Mouse (Mus musculus): ENCODE measurements around the gene Pacsin3. TPM values are rescaled to one million over a fixed set of nuclear protein-coding genes. Genes with fewer than 3 reads are reported as not detected.
"Not testable (repeated sequence)": the region's sequence is repeated elsewhere in the genome, so short reads cannot be mapped to it uniquely, and the experiment has no call there.

Gene Pacsin3
- polyA plus RNA-seq, 2 experiments = 43.2 to 73.8 TPM

DNA sequence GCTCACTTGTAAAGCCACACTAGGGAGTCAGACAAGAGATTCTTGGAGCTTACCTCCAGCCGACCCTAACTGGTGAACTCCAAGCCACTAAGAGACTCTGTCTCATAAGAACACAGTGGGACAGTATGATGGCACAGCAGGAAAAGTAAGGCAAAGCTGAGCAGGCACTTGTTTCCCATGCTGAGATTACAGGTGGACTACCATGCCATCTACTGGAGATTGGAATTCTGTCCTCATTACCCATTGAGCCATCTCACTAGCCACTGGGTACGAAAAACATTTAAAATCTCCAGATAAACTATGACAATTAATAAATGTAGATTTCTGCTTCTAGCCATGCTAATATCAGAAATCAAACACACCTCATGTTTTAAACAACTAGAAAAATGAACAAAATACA lies 32.1 kb upstream of the Pacsin3 start:
- H3K4me1 ChIP-seq (ENCODE audit: control insufficient read depth, insufficient read depth, low read length) = no peaks in the 10 kb centered on the region
- no peak overlapping the region for H3K9ac ChIP-seq (ENCODE audit: low read depth, low read length, severe bottlenecking)
- H3K36me3 ChIP-seq (ENCODE audit: control insufficient read depth, insufficient read depth, low read length) = peaks cover under 1% of the 10 kb centered on the region; the same call in 1 of the 2 replicates
- H3K4me3 ChIP-seq (replicated peaks; ENCODE audit: low read length) = no peak overlapping the region
- 85% methylated on average over 2 of the region's 2 CpGs for WGBS
- no peaks in the 10 kb centered on the region for H3K27me3 ChIP-seq (ENCODE audit: control insufficient read depth, insufficient read depth, low read length)
- H3K9me3 ChIP-seq (ENCODE audit: control insufficient read depth, low read length) = no peaks in the 10 kb centered on the region
- no peak for TF ChIP-seq POLR2A (IDR thresholded peaks at IDR 0.05; ENCODE audit: borderline replicate concordance, extremely low read depth, insufficient read depth, insufficient read length)
- no peak overlapping the region for H3K27ac ChIP-seq (replicated peaks; ENCODE audit: low read depth, low read length)
- H3K4me2 ChIP-seq (replicated peaks; ENCODE audit: low read depth, low read length, severe bottlenecking) = no peak overlapping the region
- ATAC-seq (ENCODE audit: low FRiP score, low read depth) (no peak), DNase-seq (ENCODE audit: low spot score) (no peak)

DNA sequence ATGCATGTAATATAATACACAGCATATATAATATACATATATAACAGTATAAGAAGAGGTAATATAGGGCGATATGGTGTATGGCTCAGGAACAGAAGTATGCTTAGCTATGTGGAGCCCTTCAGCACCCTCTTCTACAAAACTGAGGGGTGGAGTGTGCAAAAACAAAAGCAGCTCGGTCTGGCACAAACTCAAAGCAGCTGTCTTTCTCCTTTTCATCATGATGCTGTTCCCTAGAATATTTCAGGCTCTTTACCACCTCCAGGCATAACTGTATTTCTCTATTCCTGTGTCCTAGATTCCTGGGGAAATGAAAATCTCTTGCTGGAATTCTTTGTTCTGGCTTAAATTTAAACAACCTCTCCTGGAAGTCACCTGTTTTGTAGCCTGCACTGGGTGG lies 26.0 kb upstream of the Pacsin3 start:
- 55% methylated on average over 2 of the region's 2 CpGs for WGBS
- no peaks in the 10 kb centered on the region for H3K9me3 ChIP-seq (ENCODE audit: control insufficient read depth, low read length)
- TF ChIP-seq POLR2A (IDR thresholded peaks at IDR 0.05; ENCODE audit: borderline replicate concordance, extremely low read depth, insufficient read depth, insufficient read length) = no peak
- H3K36me3 ChIP-seq (ENCODE audit: control insufficient read depth, insufficient read depth, low read length) = peaks cover 14% of the 10 kb centered on the region
- H3K27ac ChIP-seq (replicated peaks; ENCODE audit: low read depth, low read length) = no peak overlapping the region
- H3K4me2 ChIP-seq (replicated peaks; ENCODE audit: low read depth, low read length, severe bottlenecking) = no peak overlapping the region
- H3K27me3 ChIP-seq (ENCODE audit: control insufficient read depth, insufficient read depth, low read length) = no peaks in the 10 kb centered on the region
- no peak overlapping the region for H3K9ac ChIP-seq (ENCODE audit: low read depth, low read length, severe bottlenecking)
- no peak for DNase-seq (ENCODE audit: low spot score)
- no peak overlapping the region for H3K4me3 ChIP-seq (replicated peaks; ENCODE audit: low read length)
- no peaks in the 10 kb centered on the region for H3K4me1 ChIP-seq (ENCODE audit: control insufficient read depth, insufficient read depth, low read length)
- ATAC-seq (ENCODE audit: low FRiP score, low read depth) = no peak

DNA sequence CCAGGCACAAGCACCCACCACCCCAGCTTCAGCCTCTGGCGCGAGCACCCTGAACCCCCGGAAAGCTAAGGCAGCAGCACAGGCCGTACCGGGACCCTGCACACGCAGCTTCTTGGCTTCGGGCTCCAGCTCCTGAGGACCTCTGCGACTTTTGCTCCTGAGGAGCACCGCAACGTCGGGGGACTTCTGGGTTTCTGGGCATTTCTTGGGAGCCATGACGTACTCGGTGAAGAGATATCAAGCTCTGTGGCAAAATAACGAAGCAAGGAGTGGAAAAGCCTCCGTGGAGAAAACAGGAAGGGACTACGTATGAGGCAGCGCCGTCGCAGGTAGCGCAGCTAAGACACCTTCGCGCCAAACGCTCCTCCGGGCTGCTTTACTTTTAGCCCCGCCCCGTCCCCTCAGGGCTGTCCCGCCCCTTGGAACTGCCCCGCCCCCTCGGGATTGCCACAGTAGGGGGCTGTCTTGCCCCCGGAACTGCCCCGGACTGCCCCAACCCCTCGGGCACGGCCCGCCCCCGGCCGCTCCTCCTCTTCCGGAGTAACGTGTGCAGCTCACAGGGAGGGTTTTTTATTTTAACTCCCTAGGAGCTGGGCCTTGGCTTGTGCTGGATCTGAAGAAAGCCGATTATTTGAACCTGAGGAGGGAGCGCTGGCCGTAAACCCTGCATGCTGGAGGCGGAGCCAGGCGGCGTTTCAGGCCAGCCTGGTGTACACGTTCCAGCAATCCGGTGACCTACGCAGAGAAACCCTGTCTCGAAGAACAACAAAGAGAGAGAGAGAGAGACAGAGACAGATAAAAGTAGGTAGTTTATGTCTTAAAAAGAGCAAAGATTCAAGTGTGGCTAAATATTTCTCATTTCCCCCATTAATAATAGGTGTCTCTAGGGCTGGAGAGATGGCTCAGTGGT lies 18.9 kb upstream of the Pacsin3 start, which contains the start of gene Ddb2:
TSS of gene Ddb2 (minus strand) at position 382 of the 910 bp plus-strand sequence.
- Histone ChIP-seq H3K27me3 (ENCODE audit: control insufficient read depth, insufficient read depth, low read length) (no peaks in the 10 kb centered on the region), H3K4me2 (replicated peaks; ENCODE audit: low read depth, low read length, severe bottlenecking) (peak within 1 kb of the TSS; percentile 47), H3K9me3 (ENCODE audit: control insufficient read depth, low read length) (no peaks in the 10 kb centered on the region), H3K9ac (ENCODE audit: low read depth, low read length, severe bottlenecking) (peak within 1 kb of the TSS; percentile 57), H3K36me3 (ENCODE audit: control insufficient read depth, insufficient read depth, low read length) (peaks cover 9% of the 10 kb centered on the region), H3K4me1 (ENCODE audit: control insufficient read depth, insufficient read depth, low read length) (no peaks in the 10 kb centered on the region), H3K4me3 (replicated peaks; ENCODE audit: low read length) (peak within 1 kb of the TSS; percentile 46), H3K27ac (replicated peaks; ENCODE audit: low read depth, low read length) (peak within 1 kb of the TSS; percentile 85)
- DNase-seq (ENCODE audit: low spot score) (peak; percentile 95), ATAC-seq (ENCODE audit: low FRiP score, low read depth) (peak; percentile 100)
- WGBS = under 1% methylated on average over 47 of the region's 48 CpGs
- peak; percentile 60; the same call in 1 of the 2 replicates for TF ChIP-seq POLR2A (IDR thresholded peaks at IDR 0.05; ENCODE audit: borderline replicate concordance, extremely low read depth, insufficient read depth, insufficient read length)

DNA sequence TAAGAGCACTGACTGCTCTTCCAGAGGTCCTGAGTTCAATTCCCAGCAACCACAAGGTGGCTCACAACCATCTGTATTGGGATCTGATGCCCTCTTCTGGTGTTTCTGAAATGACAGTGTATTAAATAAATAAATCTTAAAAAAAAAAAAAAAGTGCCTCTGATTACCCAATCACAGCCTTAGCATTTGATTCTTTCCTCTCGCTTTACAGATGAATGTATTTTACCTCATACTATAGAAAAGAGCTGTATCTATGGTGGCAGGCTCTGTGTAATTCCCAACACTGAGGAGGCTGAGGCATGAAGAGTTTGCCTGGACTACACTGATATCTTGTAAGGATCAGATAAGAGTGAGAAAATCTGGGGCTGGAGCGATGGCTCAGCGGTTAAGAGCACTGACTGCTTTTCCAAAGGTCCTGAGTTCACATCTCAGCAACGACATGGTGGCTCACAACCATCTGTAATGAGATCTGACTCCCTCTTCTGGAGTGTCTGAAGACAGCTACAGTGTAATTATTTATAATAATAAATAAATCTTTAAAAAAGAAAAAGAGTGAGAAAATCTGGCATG lies 18.2 kb upstream of the Pacsin3 start:
- ATAC-seq (ENCODE audit: low FRiP score, low read depth) = peak; percentile 36

DNA sequence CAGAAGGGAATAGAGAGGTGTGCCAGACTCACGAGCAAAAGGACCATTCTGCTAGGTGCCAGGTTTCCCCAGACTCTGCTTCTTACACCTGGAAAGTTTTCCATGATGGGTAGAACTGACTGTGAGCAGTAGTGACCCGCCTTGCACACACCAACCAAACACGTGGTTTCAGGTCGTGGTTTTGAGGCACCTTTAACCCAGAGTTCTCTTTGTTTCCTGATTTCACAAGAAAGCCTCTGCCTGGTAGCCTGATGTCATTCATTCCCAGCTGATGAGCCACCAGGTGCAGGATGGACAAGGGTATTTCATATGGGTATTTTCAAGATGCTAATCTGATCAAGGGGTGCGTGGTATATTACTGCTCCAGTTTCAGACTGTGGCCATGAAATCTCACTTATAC lies 13.2 kb upstream of the Pacsin3 start:
- H3K9ac ChIP-seq (ENCODE audit: low read depth, low read length, severe bottlenecking) = no peak overlapping the region
- ATAC-seq (ENCODE audit: low FRiP score, low read depth) (no peak), DNase-seq (ENCODE audit: low spot score) (no peak)
- no peak overlapping the region for H3K4me2 ChIP-seq (replicated peaks; ENCODE audit: low read depth, low read length, severe bottlenecking)
- TF ChIP-seq POLR2A (IDR thresholded peaks at IDR 0.05; ENCODE audit: borderline replicate concordance, extremely low read depth, insufficient read depth, insufficient read length) = no peak
- H3K9me3 ChIP-seq (ENCODE audit: control insufficient read depth, low read length) = no peaks in the 10 kb centered on the region
- H3K27me3 ChIP-seq (ENCODE audit: control insufficient read depth, insufficient read depth, low read length) = no peaks in the 10 kb centered on the region
- no peak overlapping the region for H3K27ac ChIP-seq (replicated peaks; ENCODE audit: low read depth, low read length)
- 69% methylated on average over 5 of the region's 5 CpGs for WGBS
- no peaks in the 10 kb centered on the region for H3K36me3 ChIP-seq (ENCODE audit: control insufficient read depth, insufficient read depth, low read length)
- no peaks in the 10 kb centered on the region for H3K4me1 ChIP-seq (ENCODE audit: control insufficient read depth, insufficient read depth, low read length)
- H3K4me3 ChIP-seq (replicated peaks; ENCODE audit: low read length) = no peak overlapping the region

More for the DNA sequence above, 18.2 kb upstream of the Pacsin3 start:
- not testable (repeated sequence) for H3K9me3 ChIP-seq (ENCODE audit: control insufficient read depth, low read length); H3K27me3 ChIP-seq (ENCODE audit: control insufficient read depth, insufficient read depth, low read length); H3K36me3 ChIP-seq (ENCODE audit: control insufficient read depth, insufficient read depth, low read length); H3K4me1 ChIP-seq (ENCODE audit: control insufficient read depth, insufficient read depth, low read length)
- H3K27ac ChIP-seq (replicated peaks; ENCODE audit: low read depth, low read length) = peak overlapping the region; percentile 85
- peak overlapping the region; percentile 54 for H3K9ac ChIP-seq (ENCODE audit: low read depth, low read length, severe bottlenecking)
- peak overlapping the region; percentile 47 for H3K4me2 ChIP-seq (replicated peaks; ENCODE audit: low read depth, low read length, severe bottlenecking)
- peak; percentile 22 for DNase-seq (ENCODE audit: low spot score)
- WGBS = 20% methylated on average over 4 of the region's 4 CpGs
- H3K4me3 ChIP-seq (replicated peaks; ENCODE audit: low read length) = peak overlapping the region; percentile 46

All from limb, embryonic 14.5 days (tissue).